Mouse (Mus musculus): ENCODE data around the gene Mmab. TPM values are rescaled to one million over a fixed set of nuclear protein-coding genes. Genes with fewer than 3 reads are reported as not detected.

Mmab gene
- polyA plus RNA-seq, 1 experiment from 2014 or later = 11.4 TPM

DNA sequence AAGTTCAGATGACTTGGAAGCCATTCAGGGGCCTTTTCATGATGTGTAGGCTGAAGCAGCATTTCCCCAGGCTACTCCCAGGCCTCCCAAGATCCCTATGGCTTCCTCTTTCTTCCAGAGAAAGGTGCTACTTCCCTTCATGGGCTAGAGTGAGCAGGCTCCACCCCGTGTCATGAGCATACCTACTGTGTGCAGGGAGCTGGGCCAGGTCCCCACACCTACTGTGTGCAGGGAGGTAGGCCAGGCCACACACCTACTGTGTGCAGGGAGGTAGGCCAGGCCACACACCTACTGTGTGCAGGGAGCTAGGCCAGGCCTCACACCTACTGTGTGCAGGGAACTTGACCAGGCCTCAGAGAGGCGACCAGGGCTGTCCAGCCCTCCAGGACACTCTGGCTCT lies 20.7 kb upstream of the Mmab start:
- 80% methylated on average over 2 of the region's 2 CpGs for WGBS
- H3K9ac ChIP-seq (ENCODE audit: low read length) = no peak overlapping the region
- no peaks in the 10 kb centered on the region for H3K27me3 ChIP-seq (ENCODE audit: control insufficient read depth, insufficient read depth, low read length)
- no peak for DNase-seq (ENCODE audit: low spot score)
- no peak overlapping the region for H3K4me2 ChIP-seq (replicated peaks; ENCODE audit: low read depth)
- TF ChIP-seq CTCF (IDR thresholded peaks at IDR 0.05; ENCODE audit: low read depth) = no peak
- TF ChIP-seq EP300 (optimal IDR thresholded peaks at IDR 0.05) = no peak
- no peak overlapping the region for H3K4me3 ChIP-seq (ENCODE audit: low read depth, low read length)
- H3K9me3 ChIP-seq (ENCODE audit: control insufficient read depth, low read length) = no peaks in the 10 kb centered on the region
- no peaks in the 10 kb centered on the region for H3K36me3 ChIP-seq (ENCODE audit: control insufficient read depth, insufficient read depth, low read length)
- H3K27ac ChIP-seq (replicated peaks) = no peak overlapping the region
- peaks cover 5% of the 10 kb centered on the region; the same call in 1 of the 2 replicates for H3K4me1 ChIP-seq (replicated peaks; ENCODE audit: control insufficient read depth, insufficient read depth)
- no peak for ATAC-seq (ENCODE audit: low FRiP score, low TSS enrichment)

DNA sequence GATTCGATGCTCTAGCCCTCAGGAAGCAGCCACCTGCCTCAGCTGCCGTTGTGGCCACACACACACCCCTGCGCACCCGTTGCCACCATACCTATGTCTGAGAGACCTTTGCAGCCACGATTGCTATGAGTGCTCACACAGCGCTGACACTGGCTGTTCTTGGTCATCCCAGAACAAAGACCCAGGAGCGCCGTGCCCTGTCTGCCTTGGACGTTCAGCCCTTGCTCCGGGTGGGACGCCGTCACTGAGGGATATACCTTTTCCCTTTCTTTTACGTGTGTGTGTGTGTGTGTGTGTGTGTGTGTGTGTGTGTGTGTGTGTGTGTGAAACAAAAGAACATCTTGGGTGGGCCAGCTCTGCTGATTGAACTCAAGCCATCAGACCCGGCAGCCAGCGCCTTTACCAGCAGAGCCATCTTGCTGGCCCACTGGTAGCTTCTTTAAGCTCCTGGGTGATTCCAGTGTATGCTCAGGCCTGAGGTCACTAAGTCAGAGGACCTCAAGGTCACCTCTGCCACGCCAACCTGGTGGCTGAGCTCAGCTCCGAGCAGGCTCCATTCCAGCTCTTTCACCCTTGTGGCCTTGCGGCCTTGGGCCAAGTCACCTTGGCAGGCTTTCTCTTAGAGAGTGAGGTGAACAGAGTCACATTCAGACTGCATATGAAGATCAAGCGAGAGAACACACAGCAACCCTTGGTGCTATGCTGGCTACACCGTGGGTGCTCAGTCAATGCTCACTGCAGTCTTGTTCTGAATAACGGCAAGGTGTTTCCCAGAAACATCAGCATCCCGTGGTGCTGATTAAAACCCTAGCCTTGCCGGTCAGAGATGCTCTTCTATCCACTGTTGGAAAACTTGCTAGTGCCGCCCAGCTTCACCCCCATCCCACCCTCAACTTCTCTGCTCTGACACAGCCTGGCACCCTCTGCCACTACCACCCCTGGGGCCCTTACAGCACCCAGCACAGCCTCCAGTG lies 18.5 kb upstream of the Mmab start:
- peaks cover 1% of the 10 kb centered on the region; the same call in 1 of the 2 replicates for H3K4me1 ChIP-seq (replicated peaks; ENCODE audit: control insufficient read depth, insufficient read depth)
- H3K9me3 ChIP-seq (ENCODE audit: control insufficient read depth, low read length) = no peaks in the 10 kb centered on the region
- ATAC-seq (ENCODE audit: low FRiP score, low TSS enrichment) (no peak), DNase-seq (ENCODE audit: low spot score) (no peak)
- no peak overlapping the region for H3K9ac ChIP-seq (ENCODE audit: low read length)
- 73% methylated on average over 24 of the region's 24 CpGs for WGBS
- H3K4me2 ChIP-seq (replicated peaks; ENCODE audit: low read depth) = no peak overlapping the region
- TF ChIP-seq EP300 (optimal IDR thresholded peaks at IDR 0.05) (no peak), CTCF (IDR thresholded peaks at IDR 0.05; ENCODE audit: low read depth) (no peak)
- H3K27me3 ChIP-seq (ENCODE audit: control insufficient read depth, insufficient read depth, low read length) = no peaks in the 10 kb centered on the region
- no peak overlapping the region for H3K4me3 ChIP-seq (ENCODE audit: low read depth, low read length)
- no peak overlapping the region for H3K27ac ChIP-seq (replicated peaks)
- no peaks in the 10 kb centered on the region for H3K36me3 ChIP-seq (ENCODE audit: control insufficient read depth, insufficient read depth, low read length)

DNA sequence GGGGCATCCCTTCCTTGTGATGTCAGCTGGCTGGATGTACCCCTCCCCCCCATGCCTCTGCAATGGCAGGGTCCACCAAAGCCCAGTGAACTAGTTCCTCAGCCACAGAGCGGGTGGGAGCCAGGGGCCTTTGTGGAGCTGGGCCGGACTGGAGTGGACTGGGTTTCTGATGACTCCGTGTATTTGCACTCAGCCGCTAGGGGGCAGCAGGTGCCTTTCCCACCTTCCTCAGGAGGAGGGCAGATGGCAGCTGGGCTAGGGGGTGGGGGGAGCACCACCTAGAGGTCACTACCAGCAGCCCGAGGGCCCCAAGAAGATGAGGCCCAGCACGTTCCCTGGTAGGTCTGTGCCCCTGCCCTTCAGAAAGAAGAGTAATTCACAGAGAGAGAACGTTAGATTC lies 17.4 kb upstream of the Mmab start:
- TF ChIP-seq CTCF (IDR thresholded peaks at IDR 0.05; ENCODE audit: low read depth) (peak; percentile 95), EP300 (optimal IDR thresholded peaks at IDR 0.05) (no peak)
- Histone ChIP-seq H3K9me3 (ENCODE audit: control insufficient read depth, low read length) (no peaks in the 10 kb centered on the region), H3K27me3 (ENCODE audit: control insufficient read depth, insufficient read depth, low read length) (no peaks in the 10 kb centered on the region), H3K27ac (replicated peaks) (no peak overlapping the region), H3K9ac (ENCODE audit: low read length) (no peak overlapping the region), H3K36me3 (ENCODE audit: control insufficient read depth, insufficient read depth, low read length) (no peaks in the 10 kb centered on the region), H3K4me3 (ENCODE audit: low read depth, low read length) (no peak overlapping the region), H3K4me1 (replicated peaks; ENCODE audit: control insufficient read depth, insufficient read depth) (no peaks in the 10 kb centered on the region), H3K4me2 (replicated peaks; ENCODE audit: low read depth) (no peak overlapping the region)
- 9% methylated on average over 7 of the region's 7 CpGs for WGBS
- ATAC-seq (ENCODE audit: low FRiP score, low TSS enrichment) (peak; percentile 59), DNase-seq (ENCODE audit: low spot score) (peak; percentile 86)

DNA sequence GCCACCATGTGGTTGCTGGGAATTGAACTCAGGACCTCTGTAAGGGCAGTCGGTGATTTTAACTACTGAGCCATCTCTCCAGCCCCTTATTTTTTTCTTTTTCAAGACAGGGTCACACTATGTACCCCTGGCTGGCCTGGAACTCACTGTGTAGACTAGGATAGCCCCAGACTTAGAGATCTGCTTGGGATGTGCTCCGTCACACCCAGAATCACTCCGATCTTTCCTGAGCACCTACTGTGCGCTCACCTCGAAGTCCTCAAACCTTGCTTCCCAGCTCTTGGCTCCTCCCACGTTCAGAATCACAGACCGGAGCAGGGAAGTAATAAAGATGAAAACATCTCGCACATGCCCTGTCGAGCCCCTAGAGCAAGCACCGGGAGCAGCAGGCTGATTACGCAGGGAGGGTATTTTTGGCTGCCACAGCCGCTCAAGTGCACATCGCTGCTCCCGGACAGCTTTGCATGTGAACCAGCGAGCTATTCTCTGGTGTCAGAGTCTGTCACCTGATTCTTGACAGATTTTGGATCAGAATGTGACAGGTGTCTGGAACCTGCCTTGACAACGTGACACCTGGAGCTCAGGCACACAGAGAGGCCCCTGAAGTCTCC lies 13.2 kb upstream of the Mmab start:
- ATAC-seq (ENCODE audit: low FRiP score, low TSS enrichment) = no peak
- DNase-seq (ENCODE audit: low spot score) = no peak
- Histone ChIP-seq H3K4me3 (ENCODE audit: low read depth, low read length) (no peak overlapping the region), H3K4me2 (replicated peaks; ENCODE audit: low read depth) (no peak overlapping the region), H3K9ac (ENCODE audit: low read length) (no peak overlapping the region), H3K27ac (replicated peaks) (no peak overlapping the region), H3K27me3 (ENCODE audit: control insufficient read depth, insufficient read depth, low read length) (no peaks in the 10 kb centered on the region), H3K9me3 (ENCODE audit: control insufficient read depth, low read length) (no peaks in the 10 kb centered on the region), H3K36me3 (ENCODE audit: control insufficient read depth, insufficient read depth, low read length) (no peaks in the 10 kb centered on the region), H3K4me1 (replicated peaks; ENCODE audit: control insufficient read depth, insufficient read depth) (no peaks in the 10 kb centered on the region)
- WGBS = 80% methylated on average over 16 of the region's 16 CpGs
- no peak for TF ChIP-seq CTCF (IDR thresholded peaks at IDR 0.05; ENCODE audit: low read depth)
- no peak for TF ChIP-seq EP300 (optimal IDR thresholded peaks at IDR 0.05)

DNA sequence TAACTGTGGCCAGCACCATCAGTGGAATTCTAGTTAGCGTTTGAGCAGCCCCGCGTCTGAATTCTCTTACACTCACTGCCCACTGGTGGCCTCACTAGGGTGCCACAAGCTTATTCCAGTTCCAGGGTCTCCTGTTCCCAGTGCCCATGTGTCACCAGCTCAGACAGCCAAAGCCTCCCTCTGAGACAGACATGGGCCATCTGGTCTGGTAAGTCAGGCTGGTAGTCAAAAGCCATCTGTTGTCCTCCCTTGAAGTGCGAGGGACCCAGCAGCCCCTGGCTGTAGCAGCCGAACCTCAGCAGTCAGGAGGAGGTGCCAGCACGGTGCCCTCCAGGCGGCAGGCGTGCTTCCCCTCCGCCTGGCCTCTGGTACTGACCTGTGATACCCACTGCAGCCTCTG lies 12.4 kb upstream of the Mmab start:
- ATAC-seq (ENCODE audit: low FRiP score, low TSS enrichment) (no peak), DNase-seq (ENCODE audit: low spot score) (no peak)
- H3K4me2 ChIP-seq (replicated peaks; ENCODE audit: low read depth) = no peak overlapping the region
- H3K36me3 ChIP-seq (ENCODE audit: control insufficient read depth, insufficient read depth, low read length) = no peaks in the 10 kb centered on the region; the same call in 1 of the 2 replicates
- no peak overlapping the region for H3K27ac ChIP-seq (replicated peaks)
- WGBS = 75% methylated on average over 9 of the region's 9 CpGs
- H3K4me3 ChIP-seq (ENCODE audit: low read depth, low read length) = no peak overlapping the region
- no peaks in the 10 kb centered on the region for H3K4me1 ChIP-seq (replicated peaks; ENCODE audit: control insufficient read depth, insufficient read depth)
- no peak for TF ChIP-seq CTCF (IDR thresholded peaks at IDR 0.05; ENCODE audit: low read depth)
- TF ChIP-seq EP300 (optimal IDR thresholded peaks at IDR 0.05) = no peak
- H3K9ac ChIP-seq (ENCODE audit: low read length) = no peak overlapping the region
- no peaks in the 10 kb centered on the region for H3K27me3 ChIP-seq (ENCODE audit: control insufficient read depth, insufficient read depth, low read length)
- no peaks in the 10 kb centered on the region for H3K9me3 ChIP-seq (ENCODE audit: control insufficient read depth, low read length)

DNA sequence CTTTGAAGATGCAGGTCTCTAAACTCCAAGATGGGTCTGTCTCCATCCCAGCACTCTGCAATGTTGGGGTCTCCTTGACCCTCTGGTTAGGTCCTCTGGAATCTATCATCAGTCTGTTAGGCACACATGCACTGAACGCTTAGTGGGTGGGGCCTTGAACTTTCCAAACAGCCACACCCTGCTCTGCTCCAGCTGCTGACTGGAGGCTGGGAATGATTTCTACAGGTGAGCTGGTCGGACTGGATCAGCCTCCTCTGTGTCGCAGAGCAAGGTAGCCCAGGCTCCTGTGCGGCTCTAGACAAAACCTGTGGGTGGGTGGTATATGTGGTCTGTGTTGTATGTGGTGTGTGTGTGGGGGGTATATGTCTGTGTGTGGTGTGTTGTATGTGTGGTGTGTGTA lies 5.2 kb upstream of the Mmab start:
- peak; percentile 63; the same call in 1 of the 2 replicates for ATAC-seq (ENCODE audit: low FRiP score, low TSS enrichment)
- WGBS = 61% methylated on average over 4 of the region's 4 CpGs

More for the DNA sequence above, 5.2 kb upstream of the Mmab start:
- Histone ChIP-seq H3K27ac (replicated peaks) (no peak overlapping the region), H3K9me3 (ENCODE audit: control insufficient read depth, low read length) (no peaks in the 10 kb centered on the region), H3K36me3 (ENCODE audit: control insufficient read depth, insufficient read depth, low read length) (peaks cover 7% of the 10 kb centered on the region), H3K27me3 (ENCODE audit: control insufficient read depth, insufficient read depth, low read length) (no peaks in the 10 kb centered on the region), H3K4me1 (replicated peaks; ENCODE audit: control insufficient read depth, insufficient read depth) (no peaks in the 10 kb centered on the region), H3K9ac (ENCODE audit: low read length) (no peak overlapping the region), H3K4me2 (replicated peaks; ENCODE audit: low read depth) (no peak overlapping the region), H3K4me3 (ENCODE audit: low read depth, low read length) (no peak overlapping the region)
- DNase-seq (ENCODE audit: low spot score) = peak; percentile 78
- TF ChIP-seq CTCF (IDR thresholded peaks at IDR 0.05; ENCODE audit: low read depth) (no peak), EP300 (optimal IDR thresholded peaks at IDR 0.05) (no peak)

Measured in stomach, postnatal 0 days (tissue).